ENCODE assay signal across 8 mouse cellular contexts in genomic region chr12:87306584-87306844, GRCm38 (mm10). TPM values are rescaled to one million over a fixed set of nuclear protein-coding genes. Genes with fewer than 3 reads are reported as not detected.
DNase-seq lines count a peak whose midpoint lies in the region; ATAC-seq and TF ChIP-seq lines count a peak whose summit lies in the region.
"Not testable (repeated sequence)": the region's sequence is repeated elsewhere in the genome, so short reads cannot be mapped to it uniquely, and the experiment has no call there.
"Had no signal": no experiment of that assay in that cellular context is flagged by ENCODE, and none has a peak within 500 bp of the region (broad histone marks: within the 10 kb centered on the region; RNA-seq: fewer than 3 reads in every experiment).

No protein-coding gene starts in this region.

- not testable (repeated sequence) for H3K9ac ChIP-seq in forebrain, embryonic 13.5 days; hindbrain, postnatal 0 days (replicated peaks; ENCODE audit: low read length); midbrain, embryonic 15.5 days; midbrain, postnatal 0 days (replicated peaks; ENCODE audit: low read length, poor library complexity, severe bottlenecking)

- WGBS in forebrain, embryonic 13.5 days = 55% methylated on average over 4 of the region's 4 CpGs
- WGBS in hindbrain, postnatal 0 days = 61% methylated on average over 4 of the region's 4 CpGs
- WGBS in midbrain, embryonic 15.5 days = 61% methylated on average over 4 of the region's 4 CpGs
- WGBS in midbrain, postnatal 0 days = 58% methylated on average over 4 of the region's 4 CpGs

- not testable (repeated sequence) for H3K9me3 ChIP-seq in forebrain, embryonic 13.5 days (replicated peaks); hindbrain, postnatal 0 days (ENCODE audit: low read length); midbrain, embryonic 15.5 days; midbrain, postnatal 0 days (ENCODE audit: low read length)

- not testable (repeated sequence) for H3K4me2 ChIP-seq in forebrain, embryonic 13.5 days; hindbrain, postnatal 0 days (ENCODE audit: low read depth, low read length); midbrain, embryonic 15.5 days; midbrain, postnatal 0 days (ENCODE audit: low read depth, low read length, poor library complexity, severe bottlenecking)

- H3K27ac ChIP-seq in forebrain, embryonic 13.5 days; hindbrain, postnatal 0 days; midbrain, embryonic 15.5 days; midbrain, postnatal 0 days (ENCODE audit: low read depth, low read length): not testable (repeated sequence)

- peak; percentile 48; the same call in 1 of the 2 replicates for ATAC-seq in forebrain, embryonic 13.5 days
- ATAC-seq in hindbrain, postnatal 0 days = 0 out of 2 replicates have a peak, but pooled peaks have one; percentile 12
- ATAC-seq in midbrain, embryonic 15.5 days (replicated peaks) = peak; percentile 78
- peak; percentile 66 for ATAC-seq in midbrain, postnatal 0 days (ENCODE audit: low FRiP score)

- not testable (repeated sequence) for H3K4me3 ChIP-seq in forebrain, embryonic 13.5 days; hindbrain, postnatal 0 days (ENCODE audit: low read length); midbrain, embryonic 15.5 days; midbrain, postnatal 0 days (ENCODE audit: low read depth, low read length)

- TF ChIP-seq CTCF in hindbrain, postnatal 0 days (IDR thresholded peaks at IDR 0.05; ENCODE audit: low read depth); midbrain, postnatal 0 days (IDR thresholded peaks at IDR 0.05): not testable (repeated sequence)

- DNase-seq in hindbrain, postnatal 0 days (ENCODE audit: low spot score); midbrain, postnatal 0 days (ENCODE audit: low spot score): not testable (repeated sequence)

- not testable (repeated sequence) for H3K27me3 ChIP-seq in forebrain, embryonic 13.5 days; hindbrain, postnatal 0 days (ENCODE audit: insufficient read depth, low read length); midbrain, embryonic 15.5 days (replicated peaks); midbrain, postnatal 0 days (ENCODE audit: insufficient read depth, low read length)

- peaks cover 19% of the 10 kb centered on the region for H3K36me3 ChIP-seq in forebrain, embryonic 13.5 days (ENCODE audit: poor library complexity, severe bottlenecking)
- peaks cover 19% of the 10 kb centered on the region; the same call in 1 of the 2 replicates for H3K36me3 ChIP-seq in hindbrain, postnatal 0 days (ENCODE audit: insufficient read depth, low read length)
- H3K36me3 ChIP-seq in midbrain, embryonic 15.5 days (replicated peaks) = not testable (repeated sequence)
- H3K36me3 ChIP-seq in midbrain, postnatal 0 days (ENCODE audit: insufficient read depth, low read length) = peaks cover 20% of the 10 kb centered on the region

- H3K4me1 ChIP-seq in forebrain, embryonic 13.5 days = peaks cover 11% of the 10 kb centered on the region
- H3K4me1 ChIP-seq in hindbrain, postnatal 0 days (ENCODE audit: insufficient read depth, low read length); midbrain, embryonic 15.5 days; midbrain, postnatal 0 days (ENCODE audit: insufficient read depth, low read length): not testable (repeated sequence)

RNA-seq across cellular contexts. Expression of gene Ism2, which starts 7.0 kb away (rescaled TPM):
- polyA plus RNA-seq in forebrain, embryonic 13.5 days (2015; fragmentation: Nextera tagmentation; extraction: Ambion mirVana) = 1.5 and 2.6 TPM in 2 replicates
- total RNA-seq in hindbrain, postnatal 0 days (2014; rRNA removed) = 2.1 and 6.1 TPM in 2 replicates
- 1.5 and 1.9 TPM in 2 replicates for polyA plus RNA-seq in hindbrain, postnatal 0 days (2015; fragmentation: Nextera tagmentation; extraction: Ambion mirVana)
- polyA plus RNA-seq in midbrain, embryonic 15.5 days (2015; fragmentation: Nextera tagmentation; extraction: Ambion mirVana) = 1.4 and 1.8 TPM in 2 replicates
- 1.3 and 4.0 TPM in 2 replicates for total RNA-seq in midbrain, postnatal 0 days (2014; rRNA removed)
- 1.3 and 1.6 TPM in 2 replicates for polyA plus RNA-seq in midbrain, postnatal 0 days (2015; fragmentation: Nextera tagmentation; extraction: Ambion mirVana)
- total RNA-seq: adrenal gland, adult 2 months; adrenal gland, postnatal 25 days; common myeloid progenitor, adult 5-6 weeks; MEL had no signal

RNA-seq across cellular contexts. Expression of gene Ahsa1, which starts 40.2 kb away (rescaled TPM):
- polyA plus RNA-seq in forebrain, embryonic 13.5 days (2015; fragmentation: Nextera tagmentation; extraction: Ambion mirVana) = 216 and 228 TPM in 2 replicates
- 75.0 and 102 TPM in 2 replicates for total RNA-seq in hindbrain, postnatal 0 days (2014; rRNA removed)
- 177 and 178 TPM in 2 replicates for polyA plus RNA-seq in hindbrain, postnatal 0 days (2015; fragmentation: Nextera tagmentation; extraction: Ambion mirVana)
- 217 and 222 TPM in 2 replicates for polyA plus RNA-seq in midbrain, embryonic 15.5 days (2015; fragmentation: Nextera tagmentation; extraction: Ambion mirVana)
- total RNA-seq in midbrain, postnatal 0 days (2014; rRNA removed) = 113 and 116 TPM in 2 replicates
- 169 and 182 TPM in 2 replicates for polyA plus RNA-seq in midbrain, postnatal 0 days (2015; fragmentation: Nextera tagmentation; extraction: Ambion mirVana)

RNA-seq across cellular contexts. Expression of gene Vipas39, which starts 40.5 kb away (rescaled TPM):
- 68.8 and 73.3 TPM in 2 replicates for polyA plus RNA-seq in forebrain, embryonic 13.5 days (2015; fragmentation: Nextera tagmentation; extraction: Ambion mirVana)
- 51.6 and 61.3 TPM in 2 replicates for total RNA-seq in hindbrain, postnatal 0 days (2014; rRNA removed)
- polyA plus RNA-seq in hindbrain, postnatal 0 days (2015; fragmentation: Nextera tagmentation; extraction: Ambion mirVana) = 49.8 and 50.5 TPM in 2 replicates
- polyA plus RNA-seq in midbrain, embryonic 15.5 days (2015; fragmentation: Nextera tagmentation; extraction: Ambion mirVana) = 61.5 and 64.2 TPM in 2 replicates
- 59.4 and 61.5 TPM in 2 replicates for total RNA-seq in midbrain, postnatal 0 days (2014; rRNA removed)
- 48.7 and 51.2 TPM in 2 replicates for polyA plus RNA-seq in midbrain, postnatal 0 days (2015; fragmentation: Nextera tagmentation; extraction: Ambion mirVana)

Comparison
In these comparisons a context has a peak if more than half of its experiments do, and no peak if none do; other contexts are left out.
1. ATAC-seq: peak in every context shown above with its lines; median percentile 78 in midbrain, embryonic 15.5 days; 66 in midbrain, postnatal 0 days; 48 in forebrain, embryonic 13.5 days; 12 in hindbrain, postnatal 0 days.